Mouse (Mus musculus) liver, postnatal 0 days (tissue): ENCODE measurements around the gene Lgr6.

ENCODE experiments used
- CTCF ChIP-seq: sonication (generic); IDR thresholded peaks from 2 replicates; pipeline ENCODE4 v1.5.1; 2016; ENCODE audit warnings: antibody characterized with exemption, low read depth
- EP300 ChIP-seq: IDR thresholded peaks from 2 replicates; pipeline ENCODE4 v1.6.1; 2016; ENCODE audit warnings: antibody characterized with exemption, low read depth, mild to moderate bottlenecking

GRCm38 (mm10) chr1:134938233-134938632 lies 166.8 kb downstream of the Lgr6 start:
- no peak for TF ChIP-seq EP300
- no peak for TF ChIP-seq CTCF
